Mouse (Mus musculus) erythroblast, embryonic 14.5 days (primary cell): Measurements from ENCODE around the gene Cnot2.

Experiments
- GATA1 ChIP-seq: IDR thresholded peaks from 2 replicates; pipeline ENCODE4 v1.6.1; 2012; ENCODE audit warnings: low read length, inconsistent platforms, mixed read lengths
- TAL1 ChIP-seq: IDR thresholded peaks from 3 replicates; pipeline ENCODE4 v1.6.1; 2012; ENCODE audit warnings: low read length, inconsistent platforms, mixed read lengths

- no peak for TF ChIP-seq GATA1
- no peak for TF ChIP-seq TAL1
These were observed 119.9 kb downstream of the Cnot2 start for GRCm38 (mm10) chr10:116461443-116461842.
